Comparison of ENCODE assay signal across 8 mouse cellular contexts in the genomic region with DNA sequence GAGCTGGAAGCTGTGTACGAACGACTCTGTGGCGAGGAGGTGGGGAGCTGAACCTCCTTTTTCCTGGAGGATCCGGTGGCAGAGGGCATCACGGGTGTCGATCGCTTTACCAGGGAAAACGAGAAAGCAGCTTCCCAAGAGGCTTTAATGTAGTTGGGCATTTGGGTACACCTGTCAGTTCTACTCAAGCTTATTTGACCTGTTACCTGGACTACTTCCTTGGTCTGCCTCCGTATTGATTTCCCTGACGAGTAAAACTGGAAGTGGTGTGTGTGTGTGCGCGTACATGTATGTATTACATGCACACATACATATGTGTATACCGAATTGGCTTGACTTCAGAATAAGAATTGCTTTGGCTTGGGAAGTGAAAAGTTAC. TPM values are rescaled to one million over a fixed set of nuclear protein-coding genes. Genes with fewer than 3 reads are reported as not detected.
A peak's percentile ranks its signal among the peaks of the same experiment; 100 is the strongest.
DNase-seq lines count a peak whose midpoint lies in the region; ATAC-seq and TF ChIP-seq lines count a peak whose summit lies in the region.

No protein-coding gene starts in this region.

- H3K9ac ChIP-seq in heart, embryonic 14.5 days (ENCODE audit: low read length) = peak overlapping the region; percentile 91
- peak overlapping the region; percentile 99 for H3K9ac ChIP-seq in MEL (ENCODE audit: control insufficient read depth, low read depth, low read length, poor library complexity, severe bottlenecking)
- peak overlapping the region; percentile 75 for H3K9ac ChIP-seq in hindbrain, embryonic 11.5 days (ENCODE audit: low read depth, low read length)

- no peak for ATAC-seq in heart, embryonic 14.5 days (ENCODE audit: insufficient number of reproducible peaks, insufficient read depth, low FRiP score, low read depth)
- ATAC-seq in hindbrain, embryonic 11.5 days (ENCODE audit: low FRiP score) = peak; percentile 17; the same call in 1 of the 2 replicates
- ATAC-seq in megakaryocyte progenitor cell, adult 5-6 weeks (replicated peaks; ENCODE audit: poor library complexity) = peak; percentile 17; the same call in 1 of the 2 replicates

- peaks cover 59% of the 10 kb centered on the region for H3K36me3 ChIP-seq in heart, embryonic 14.5 days (ENCODE audit: control insufficient read depth, insufficient read depth, low read length)
- peaks cover 23 to 37% of the 10 kb centered on the region in 2 experiments for H3K36me3 ChIP-seq in MEL (ENCODE audit: control insufficient read depth in 1 of 2, insufficient read depth in 2 of 2, low read length in 2 of 2)
- H3K36me3 ChIP-seq in hindbrain, embryonic 11.5 days (ENCODE audit: control insufficient read depth, insufficient read depth, low read length) = peaks cover 9% of the 10 kb centered on the region

- H3K27ac ChIP-seq in heart, embryonic 14.5 days (replicated peaks in 1 of 2; ENCODE audit: control insufficient read depth in 1 of 2, insufficient read depth in 1 of 2, low read depth in 2 of 2, low read length in 2 of 2) = peak overlapping the region; percentile 82 to 87
- peak overlapping the region; percentile 96 for H3K27ac ChIP-seq in MEL (ENCODE audit: control insufficient read depth, low read depth, low read length)
- no peak overlapping the region for H3K27ac ChIP-seq in hindbrain, embryonic 11.5 days (ENCODE audit: low read depth, low read length)

- no peaks in the 10 kb centered on the region for H3K27me3 ChIP-seq in heart, embryonic 14.5 days (ENCODE audit: control insufficient read depth, insufficient read depth, low read length)
- no peaks in the 10 kb centered on the region for H3K27me3 ChIP-seq in MEL (ENCODE audit: control insufficient read depth in 1 of 2, insufficient read depth in 2 of 2, low read length in 2 of 2)
- H3K27me3 ChIP-seq in hindbrain, embryonic 11.5 days (ENCODE audit: control insufficient read depth, insufficient read depth, low read length) = no peaks in the 10 kb centered on the region

- H3K4me3 ChIP-seq in heart, embryonic 14.5 days (ENCODE audit: control insufficient read depth in 1 of 2, insufficient read depth in 1 of 2, low read depth in 1 of 2, low read length in 2 of 2) = peak overlapping the region; percentile 76 to 100
- peak overlapping the region; percentile 59 to 100 for H3K4me3 ChIP-seq in MEL (ENCODE audit: control insufficient read depth in 1 of 2, insufficient read depth in 1 of 2, low read depth in 2 of 2, low read length in 2 of 2)
- peak overlapping the region; percentile 88 for H3K4me3 ChIP-seq in hindbrain, embryonic 11.5 days (ENCODE audit: low read depth, low read length)

- no peak for TF ChIP-seq RAD21 in MEL (IDR thresholded peaks at IDR 0.05; ENCODE audit: low read depth, low read length)

- no peak for TF ChIP-seq EP300 in MEL (IDR thresholded peaks at IDR 0.05; ENCODE audit: low read depth in 1 of 2, low read length in 2 of 2)

- no peak for TF ChIP-seq POLR2A in MEL (IDR thresholded peaks at IDR 0.05; ENCODE audit: control insufficient read depth in 1 of 2, insufficient read depth in 1 of 2, low read depth in 1 of 2, low read length in 2 of 2, poor library complexity in 1 of 2)

- WGBS in heart, embryonic 14.5 days = under 1% methylated on average over 13 of the region's 13 CpGs
- WGBS in hindbrain, embryonic 11.5 days = under 1% methylated on average over 13 of the region's 13 CpGs

- peaks cover 5 to 19% of the 10 kb centered on the region in 2 experiments for H3K4me1 ChIP-seq in heart, embryonic 14.5 days (ENCODE audit: control insufficient read depth in 2 of 2, insufficient read depth in 2 of 2, low read length in 2 of 2)
- H3K4me1 ChIP-seq in MEL (ENCODE audit: control insufficient read depth in 1 of 2, insufficient read depth in 2 of 2, low read length in 2 of 2) = peaks cover 0 to 21% of the 10 kb centered on the region in 2 experiments; a peak in 2 of 4 replicates
- no peaks in the 10 kb centered on the region; the same call in 1 of the 2 replicates for H3K4me1 ChIP-seq in hindbrain, embryonic 11.5 days (replicated peaks; ENCODE audit: control insufficient read depth, insufficient read depth, low read length)

- no peaks in the 10 kb centered on the region for H3K9me3 ChIP-seq in heart, embryonic 14.5 days (ENCODE audit: control insufficient read depth, low read length)
- no peaks in the 10 kb centered on the region for H3K9me3 ChIP-seq in MEL (replicated peaks; ENCODE audit: insufficient read depth, low read length)
- no peaks in the 10 kb centered on the region for H3K9me3 ChIP-seq in hindbrain, embryonic 11.5 days (ENCODE audit: control insufficient read depth, low read length)

- H3K79me2 ChIP-seq in MEL (ENCODE audit: control insufficient read depth, insufficient read depth, low read length, poor library complexity) = peaks cover 57% of the 10 kb centered on the region

- DNase-seq in heart, postnatal 4 days = no peak
- no peak for DNase-seq in MEL (ENCODE audit: low read depth, low spot score)
- DNase-seq in hindbrain, embryonic 11.5 days (ENCODE audit: low spot score) = no peak
- no peak for DNase-seq in frontal cortex, postnatal 10 days (ENCODE audit: low spot score in 2 of 2)
- DNase-seq in adrenal gland, postnatal 4 days (ENCODE audit: low spot score in 2 of 2) = no peak
- no peak for DNase-seq in urinary bladder, postnatal 4 days (ENCODE audit: low spot score in 2 of 2)

- H3K4me2 ChIP-seq in heart, embryonic 14.5 days (ENCODE audit: low read length) = peak overlapping the region; percentile 87
- peak overlapping the region; percentile 61 for H3K4me2 ChIP-seq in hindbrain, embryonic 11.5 days (replicated peaks; ENCODE audit: low read depth, low read length)

- TF ChIP-seq CTCF in MEL (IDR thresholded peaks at IDR 0.05 in 2 of 3, conservative IDR thresholded peaks at IDR 0.05 in 1 of 3; ENCODE audit: control insufficient read depth in 1 of 3, insufficient read depth in 1 of 3, low read depth in 2 of 3, low read length in 3 of 3, poor library complexity in 1 of 3, severe bottlenecking in 1 of 3) = no peak

TF ChIP-seq in MEL, 35 proteins besides CTCF, POLR2A, EP300 and RAD21:
- TF ChIP-seq ZNF384 (IDR thresholded peaks at IDR 0.05; ENCODE audit: low read depth, low read length) (no peak), MXI1 (IDR thresholded peaks at IDR 0.05; ENCODE audit: low read depth, low read length) (no peak), SIN3A (IDR thresholded peaks at IDR 0.05; ENCODE audit: low read length) (peak; percentile 40; the same call in 1 of the 2 replicates)

RNA-seq across cellular contexts. Expression of a gene that starts 0.6 kb away (rescaled TPM):
- polyA plus RNA-seq in heart, embryonic 14.5 days (2014; fragmentation: Nextera tagmentation; extraction: Ambion mirVana) = 74.8 and 77.8 TPM in 2 replicates
- 10 to 100 TPM; 61.4 to 64.9 TPM for total RNA-seq in heart, postnatal 4 days (2021)
- 150 and 170 TPM in 2 replicates for total RNA-seq in MEL (2012; rRNA removed)
- 100 to 1,000 TPM; 167 to 224 TPM for polyA plus RNA-seq in MEL (2012; ENCODE audit: insufficient read depth in 1 of 2, insufficient read length in 2 of 2, low read depth in 1 of 2, low replicate concordance in 2 of 2, missing spikeins in 1 of 2)
- 161 and 190 TPM in 2 replicates for polyA plus RNA-seq in hindbrain, embryonic 11.5 days (2014; fragmentation: Nextera tagmentation; extraction: Ambion mirVana)
- 123 and 140 TPM in 2 replicates for total RNA-seq in megakaryocyte progenitor cell, adult 5-6 weeks (2015)
- total RNA-seq in megakaryocyte progenitor cell, adult 5-6 weeks (2017) = 162 and 197 TPM in 2 replicates
- total RNA-seq in adrenal gland, postnatal 4 days (2021) = 100 to 1,000 TPM in 1 of 2 experiments, 10 to 100 TPM in 1; 93.3 to 108 TPM

RNA-seq across cellular contexts. Expression of a gene that starts 0.8 kb away (rescaled TPM):
- 60.2 and 62.0 TPM in 2 replicates for polyA plus RNA-seq in heart, embryonic 14.5 days (2014; fragmentation: Nextera tagmentation; extraction: Ambion mirVana)
- 10 to 100 TPM; 49.8 to 50.5 TPM for total RNA-seq in heart, postnatal 4 days (2021)
- 31.7 and 32.1 TPM in 2 replicates for total RNA-seq in MEL (2012; rRNA removed)
- polyA plus RNA-seq in MEL (2012; ENCODE audit: insufficient read depth in 1 of 2, insufficient read length in 2 of 2, low read depth in 1 of 2, low replicate concordance in 2 of 2, missing spikeins in 1 of 2) = 10 to 100 TPM in 1 of 2 experiments, not detected in 1; 35.3 TPM
- polyA plus RNA-seq in hindbrain, embryonic 11.5 days (2014; fragmentation: Nextera tagmentation; extraction: Ambion mirVana) = 66.9 and 67.6 TPM in 2 replicates
- total RNA-seq in megakaryocyte progenitor cell, adult 5-6 weeks (2015) = 10.7 and 11.2 TPM in 2 replicates
- total RNA-seq in megakaryocyte progenitor cell, adult 5-6 weeks (2017) = 27.7 and 30.7 TPM in 2 replicates
- total RNA-seq in adrenal gland, postnatal 4 days (2021) = 10 to 100 TPM; 59.7 to 64.1 TPM

RNA-seq across cellular contexts. Expression of a gene that starts 41.4 kb away (rescaled TPM):
- polyA plus RNA-seq in heart, embryonic 14.5 days (2014; fragmentation: Nextera tagmentation; extraction: Ambion mirVana) = 0.24 and 0.49 TPM in 2 replicates
- total RNA-seq in heart, postnatal 4 days (2021) = 1 to 10 TPM; 1.2 to 2.3 TPM
- total RNA-seq in MEL (2012; rRNA removed) = 0.12 and 0.26 TPM in 2 replicates
- under 1 TPM in 1 of 2 experiments, not detected in 1; 0.18 TPM for polyA plus RNA-seq in MEL (2012; ENCODE audit: insufficient read depth in 1 of 2, insufficient read length in 2 of 2, low read depth in 1 of 2, low replicate concordance in 2 of 2, missing spikeins in 1 of 2)
- polyA plus RNA-seq in hindbrain, embryonic 11.5 days (2014; fragmentation: Nextera tagmentation; extraction: Ambion mirVana) = 0.19 and 1.4 TPM in 2 replicates
- total RNA-seq in megakaryocyte progenitor cell, adult 5-6 weeks (2015) = not detected in 2 replicates
- not detected in 2 replicates for total RNA-seq in megakaryocyte progenitor cell, adult 5-6 weeks (2017)
- 1 to 10 TPM; 5.6 to 9.2 TPM for total RNA-seq in adrenal gland, postnatal 4 days (2021)

RNA-seq across cellular contexts. Expression of a gene that starts 55.1 kb away (rescaled TPM):
- 4.9 and 6.0 TPM in 2 replicates for polyA plus RNA-seq in heart, embryonic 14.5 days (2014; fragmentation: Nextera tagmentation; extraction: Ambion mirVana)
- total RNA-seq in heart, postnatal 4 days (2021) = 1 to 10 TPM; 6.6 to 6.9 TPM
- total RNA-seq in MEL (2012; rRNA removed) = 8.3 and 9.1 TPM in 2 replicates
- polyA plus RNA-seq in MEL (2012; ENCODE audit: insufficient read depth in 1 of 2, insufficient read length in 2 of 2, low read depth in 1 of 2, low replicate concordance in 2 of 2, missing spikeins in 1 of 2) = 10 to 100 TPM in 1 of 2 experiments, not detected in 1; 10.6 TPM
- 4.5 and 5.0 TPM in 2 replicates for polyA plus RNA-seq in hindbrain, embryonic 11.5 days (2014; fragmentation: Nextera tagmentation; extraction: Ambion mirVana)
- 2.6 and 3.0 TPM in 2 replicates for total RNA-seq in megakaryocyte progenitor cell, adult 5-6 weeks (2015)
- total RNA-seq in megakaryocyte progenitor cell, adult 5-6 weeks (2017) = 3.0 and 6.0 TPM in 2 replicates
- total RNA-seq in adrenal gland, postnatal 4 days (2021) = 10 to 100 TPM in 1 of 2 experiments, 1 to 10 TPM in 1; 8.9 to 10.9 TPM
